Mouse (Mus musculus) adrenal gland, postnatal 25 days (tissue): ENCODE data around the gene Thbs3. TPM values are rescaled to one million over a fixed set of nuclear protein-coding genes. Genes with fewer than 3 reads are reported as not detected.

Source experiments
- DNase-seq: peaks from one replicate; pipeline ENCODE4 v3.0.0; 2021; ENCODE audit warnings: mixed read lengths
- microRNA-seq, 2 experiments: library from miRNA; unstranded; fragments of <30 nt; microRNA quantifications; one replicate each; pipeline ENCODE4 v1.2.0; 2021
- total RNA-seq: library from RNA; stranded (reverse); gene quantifications from 2 replicates; pipeline ENCODE4 v1.2.3, GENCODE M21; 2021

Thbs3 gene
- total RNA-seq, 1 experiment from 2014 or later: 6.1 TPM

DNA sequence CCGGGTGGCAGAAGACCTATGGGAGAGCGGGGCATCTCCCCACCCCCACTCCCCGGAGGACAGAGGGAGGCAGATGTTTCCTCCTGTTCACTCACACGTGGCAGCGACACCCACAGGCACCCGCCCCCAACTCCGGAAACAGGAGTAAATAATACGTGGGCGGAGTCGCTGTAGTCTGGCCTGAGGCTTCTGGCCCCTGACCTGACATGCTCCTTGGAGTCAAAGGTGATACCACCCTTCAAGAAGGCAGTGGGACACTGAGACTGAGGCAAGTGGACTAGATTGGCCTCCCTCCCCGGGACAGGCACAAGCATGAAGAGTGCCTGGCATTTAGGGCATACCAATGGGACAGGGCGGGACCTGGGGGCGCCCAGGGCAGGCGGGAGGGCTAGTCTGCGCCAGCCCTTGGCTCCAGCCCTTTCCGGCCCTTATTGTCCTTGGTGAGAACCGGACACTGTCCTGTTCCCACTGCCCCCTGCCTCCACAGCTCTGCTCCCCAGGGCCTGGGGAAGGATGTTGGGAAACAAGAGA is 36.5 kb downstream of the Thbs3 start:
- DNase-seq: peak; percentile 37

DNA sequence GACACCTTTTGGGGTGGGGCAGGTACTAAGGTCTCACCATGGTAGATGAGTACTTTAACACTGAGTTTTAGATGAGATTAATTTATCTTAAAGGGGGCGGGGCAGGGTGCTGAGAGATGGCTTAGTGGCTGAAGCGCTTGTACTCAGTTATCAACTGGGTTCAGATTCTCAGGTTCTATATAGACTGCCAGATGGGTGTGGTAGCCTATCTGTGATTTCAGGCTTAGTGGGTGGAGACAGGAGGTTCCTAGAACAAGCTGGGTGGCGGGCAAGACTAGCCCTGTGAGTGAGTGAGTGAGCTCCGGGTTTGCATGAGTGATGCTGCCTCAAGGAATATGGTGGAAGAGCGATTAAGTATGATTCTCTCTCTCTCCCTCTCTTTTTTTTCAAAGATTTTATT is 40.0 kb downstream of the Thbs3 start:
- no peak for DNase-seq

DNA sequence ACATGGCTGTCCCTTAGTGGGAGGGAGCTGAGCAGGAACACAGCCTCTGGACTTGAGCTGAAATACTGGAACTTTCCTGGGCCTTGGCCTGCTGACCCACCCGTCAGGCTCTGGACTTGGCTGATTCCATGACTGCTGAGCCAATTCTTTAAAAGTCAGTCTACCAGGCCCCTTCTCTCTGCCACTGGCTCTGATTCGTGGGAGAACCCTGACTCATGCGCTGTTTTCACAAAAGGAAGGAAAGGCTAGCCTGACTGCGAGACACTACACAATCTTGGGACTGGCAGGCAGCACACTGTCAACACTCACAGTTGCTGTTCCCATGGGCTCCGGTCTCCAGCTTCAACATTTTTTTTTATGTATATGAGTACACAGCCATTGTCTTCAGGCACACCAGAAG is 41.2 kb downstream of the Thbs3 start:
- DNase-seq: no peak

GRCm38 (mm10) chr3:89259076-89259475 is 44.1 kb downstream of the Thbs3 start, which contains the start of gene Dpm3:
Dpm3 (plus strand) TSS chr3:89259358.
- DNase-seq: no peak

GRCm38 (mm10) chr3:89260211-89260610 is 45.2 kb downstream of the Thbs3 start:
- no peak for DNase-seq

- DNase-seq: no peak
Measured at GRCm38 (mm10) chr3:89262417-89262816, 47.4 kb downstream of the Thbs3 start.

- DNase-seq: peak; percentile 74
Measured at GRCm38 (mm10) chr3:89266439-89266893, 51.5 kb downstream of the Thbs3 start.

DNA sequence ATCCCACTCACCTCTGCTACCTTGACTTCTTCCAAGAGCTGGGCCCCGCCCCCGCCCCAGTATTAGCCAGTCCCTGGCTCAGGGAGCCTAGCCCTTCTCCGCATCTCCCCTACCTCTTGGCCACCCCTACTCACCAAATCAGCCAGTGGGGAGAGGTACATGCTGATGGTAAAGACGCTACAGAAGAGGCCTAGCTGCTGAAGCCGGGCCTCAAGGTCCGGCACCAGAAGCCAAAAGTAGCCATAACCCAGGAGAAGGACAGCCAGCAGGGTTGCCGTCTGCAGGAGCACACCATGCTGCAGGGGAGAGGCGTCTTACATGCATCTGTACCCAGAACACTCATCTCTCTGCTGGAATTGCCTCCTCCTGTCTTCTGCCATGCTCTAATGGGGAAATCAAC is 53.9 kb downstream of the Thbs3 start:
- DNase-seq: no peak

- peak; percentile 92 for DNase-seq
Measured at GRCm38 (mm10) chr3:89270051-89270755, 55.2 kb downstream of the Thbs3 start, which contains the start of gene Slc50a1. Slc50a1 (minus strand) TSS chr3:89270570.

- peak; percentile 69 for DNase-seq
Measured at GRCm38 (mm10) chr3:89270891-89271290, 55.9 kb downstream of the Thbs3 start.

DNA sequence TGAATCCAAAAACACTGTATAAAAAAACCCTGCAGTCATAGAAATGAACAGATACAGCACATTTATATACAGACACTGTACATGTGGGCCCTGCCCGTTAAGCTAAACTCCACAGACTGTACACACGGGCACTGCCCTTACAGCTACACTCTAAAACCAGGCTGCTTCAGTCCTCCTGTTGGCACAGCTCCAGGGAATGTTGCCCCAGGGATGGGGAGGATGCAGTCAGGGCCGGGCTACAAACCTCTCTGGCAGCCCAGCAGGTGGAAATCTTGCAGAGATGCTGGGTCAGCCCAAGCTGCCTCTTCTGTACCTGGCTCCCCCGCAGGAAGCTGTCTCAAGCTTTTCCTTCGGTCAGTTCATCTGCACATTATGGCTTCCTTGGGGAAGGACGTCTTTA is 56.8 kb downstream of the Thbs3 start:
- no peak for DNase-seq

- no peak for DNase-seq
Measured at GRCm38 (mm10) chr3:89276061-89276460, 61.1 kb downstream of the Thbs3 start.

Small RNA genes lying within 50 kb of the gene (microRNA-seq; reads per million reads assigned to microRNA genes)
- 21.3 to 26.7 reads per million in 2 experiments for gene Mir92b

Other genes starting within 250 kb of the Thbs3 start
- 21.6 and 30.2 TPM in 2 replicates for gene Rusc1, start 121.9 kb upstream of the Thbs3 start, total RNA-seq
- gene Gm43738, start 114.1 kb upstream of the Thbs3 start, total RNA-seq: 0.39 TPM in 1 of 2 replicates, not detected in the other
- 830 and 852 TPM in 2 replicates for gene Fdps, start 113.2 kb upstream of the Thbs3 start, total RNA-seq
- 1.6 TPM in 1 of 2 replicates, not detected in the other for gene Pklr, start 79.0 kb upstream of the Thbs3 start, total RNA-seq
- gene Hcn3, start 55.0 kb upstream of the Thbs3 start, total RNA-seq: 9.3 and 17.7 TPM in 2 replicates
- gene Clk2, start 50.4 kb upstream of the Thbs3 start, total RNA-seq: 98.4 and 103 TPM in 2 replicates
- gene Scamp3, start 37.7 kb upstream of the Thbs3 start, total RNA-seq: 98.4 and 112 TPM in 2 replicates
- 17.1 and 23.7 TPM in 2 replicates for gene Fam189b, start 32.0 kb upstream of the Thbs3 start, total RNA-seq
- gene Gba, start 12.3 kb upstream of the Thbs3 start, total RNA-seq: 72.4 and 79.0 TPM in 2 replicates
- gene Mtx1, start 11.9 kb downstream of the Thbs3 start, total RNA-seq: 143 and 154 TPM in 2 replicates
- not detected in 2 replicates for gene Muc1, start 13.9 kb downstream of the Thbs3 start, total RNA-seq
- gene Krtcap2, start 30.8 kb downstream of the Thbs3 start, total RNA-seq: 126 and 127 TPM in 2 replicates
- 2.6 and 3.2 TPM in 2 replicates for gene Trim46, start 31.1 kb downstream of the Thbs3 start, total RNA-seq
- 106 and 137 TPM in 2 replicates for gene Dpm3, start 44.2 kb downstream of the Thbs3 start, total RNA-seq
- 44.7 and 51.4 TPM in 2 replicates for gene Slc50a1, start 55.4 kb downstream of the Thbs3 start, total RNA-seq
- gene Efna1, start 66.0 kb downstream of the Thbs3 start, total RNA-seq: 11.6 and 17.2 TPM in 2 replicates
- 0.27 TPM in 1 of 2 replicates, not detected in the other for gene Efna3, start 107.8 kb downstream of the Thbs3 start, total RNA-seq
- 1.7 TPM in 1 of 2 replicates, not detected in the other for gene Efna4, start 122.8 kb downstream of the Thbs3 start, total RNA-seq
- gene Adam15, start 134.8 kb downstream of the Thbs3 start, total RNA-seq: 50.4 and 65.1 TPM in 2 replicates
- 0.38 and 0.76 TPM in 2 replicates for gene Dcst2, start 146.8 kb downstream of the Thbs3 start, total RNA-seq
- gene Dcst1, start 150.1 kb downstream of the Thbs3 start, total RNA-seq: 0.55 TPM in 1 of 2 replicates, not detected in the other
- gene Zbtb7b, start 179.6 kb downstream of the Thbs3 start, total RNA-seq: 98.2 and 110 TPM in 2 replicates
- gene Lenep, start 187.6 kb downstream of the Thbs3 start, total RNA-seq: 3.1 TPM in 1 of 2 replicates, not detected in the other
- 34.7 and 35.4 TPM in 2 replicates for gene Flad1, start 196.7 kb downstream of the Thbs3 start, total RNA-seq
- gene Cks1b, start 203.2 kb downstream of the Thbs3 start, total RNA-seq: 24.8 and 26.2 TPM in 2 replicates
- 74.4 and 101 TPM in 2 replicates for gene Shc1, start 203.3 kb downstream of the Thbs3 start, total RNA-seq
- 38.6 and 46.8 TPM in 2 replicates for gene Pygo2, start 215.0 kb downstream of the Thbs3 start, total RNA-seq
- 37.9 and 51.1 TPM in 2 replicates for gene Pbxip1, start 221.5 kb downstream of the Thbs3 start, total RNA-seq
- 31.7 and 53.8 TPM in 2 replicates for gene Pmvk, start 239.4 kb downstream of the Thbs3 start, total RNA-seq